Mouse (Mus musculus) E14TG2a.4 (cell line): ENCODE data around the gene Tnk2.

ENCODE experiments used
- CTCF ChIP-seq: conservative IDR thresholded peaks from 2 replicates; pipeline ENCODE4 v1.5.1; 2014; ENCODE audit warnings: low read length
- NANOG ChIP-seq: IDR thresholded peaks from 2 replicates; pipeline ENCODE4 v1.6.1; 2014; ENCODE audit warnings: borderline replicate concordance, low read length, mixed read lengths

GRCm38 (mm10) chr16:32664211-32664610 lies 20.5 kb downstream of the Tnk2 start:
- TF ChIP-seq CTCF: no peak
- no peak for TF ChIP-seq NANOG
